Mouse (Mus musculus): ENCODE data around the gene Cdh23. TPM values are rescaled to one million over a fixed set of nuclear protein-coding genes. Genes with fewer than 3 reads are reported as not detected.

Gene Cdh23
- total and polyA plus RNA-seq, 2 experiments from 2014 or later, result 0.23 TPM

DNA sequence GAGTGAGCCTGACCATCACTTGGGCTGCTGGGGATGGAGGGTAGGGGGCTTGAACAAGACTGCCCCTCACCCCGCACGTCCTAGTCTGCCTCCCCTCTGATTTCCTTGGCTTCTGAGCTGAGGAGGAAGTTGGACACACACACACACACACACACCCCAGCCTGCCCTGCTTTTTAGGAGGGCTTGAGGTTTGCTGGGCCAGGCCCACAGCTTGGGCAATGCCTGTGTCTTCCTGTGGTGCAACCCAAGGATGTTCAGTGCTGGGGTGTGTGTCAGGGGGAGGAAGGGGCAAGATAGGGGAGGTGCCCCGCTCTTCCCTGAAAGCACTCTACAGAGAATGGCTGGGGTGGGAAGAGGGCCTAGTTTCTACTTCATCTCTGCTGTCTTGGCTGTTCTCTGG, 352.2 kb downstream of the Cdh23 start:
- Histone ChIP-seq H3K27me3 (ENCODE audit: control insufficient read depth, insufficient read depth, low read length) (peaks cover 8% of the 10 kb centered on the region; the same call in 1 of the 2 replicates), H3K9me3 (replicated peaks; ENCODE audit: control insufficient read depth, low read length) (no peaks in the 10 kb centered on the region), H3K4me3 (ENCODE audit: low read depth, low read length) (no peak overlapping the region), H3K27ac (ENCODE audit: low read depth) (no peak overlapping the region), H3K4me1 (ENCODE audit: control insufficient read depth, insufficient read depth) (peaks cover 11% of the 10 kb centered on the region; the same call in 1 of the 2 replicates), H3K9ac (replicated peaks; ENCODE audit: low read depth, low read length) (no peak overlapping the region), H3K36me3 (replicated peaks; ENCODE audit: control insufficient read depth, insufficient read depth, low read length) (no peaks in the 10 kb centered on the region), H3K4me2 (ENCODE audit: low read depth, low read length) (no peak overlapping the region)
- DNase-seq (ENCODE audit: low spot score), result no peak
- no peak for ATAC-seq (ENCODE audit: insufficient read depth, low read depth)
- TF ChIP-seq EP300 (IDR thresholded peaks at IDR 0.05; ENCODE audit: low read depth), result no peak
- no peak for TF ChIP-seq CTCF (IDR thresholded peaks at IDR 0.05; ENCODE audit: low read depth)
- WGBS, result 76% methylated on average over 3 of the region's 3 CpGs

DNA sequence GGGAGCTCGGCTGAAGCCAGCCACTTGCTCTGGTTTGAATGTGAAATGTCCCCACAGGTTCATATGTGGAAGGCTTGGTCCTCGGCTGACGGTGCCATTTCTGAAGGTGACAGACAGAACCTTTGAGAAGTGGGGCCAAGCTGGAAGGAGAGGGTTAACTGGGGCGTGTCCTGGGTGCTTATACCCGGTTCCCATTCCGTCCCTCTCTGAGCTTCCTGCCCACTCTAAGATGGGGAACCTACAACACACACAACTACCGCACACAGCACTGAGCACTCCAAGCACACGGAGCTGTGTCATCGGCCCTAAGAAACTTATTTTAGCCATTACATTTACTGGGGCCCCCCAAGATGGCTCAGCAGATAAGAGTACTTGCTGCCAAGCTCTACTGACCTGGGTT, 354.8 kb downstream of the Cdh23 start:
- Histone ChIP-seq H3K9ac (replicated peaks; ENCODE audit: low read depth, low read length) (no peak overlapping the region), H3K4me2 (ENCODE audit: low read depth, low read length) (no peak overlapping the region), H3K4me3 (ENCODE audit: low read depth, low read length) (no peak overlapping the region), H3K27me3 (ENCODE audit: control insufficient read depth, insufficient read depth, low read length) (no peaks in the 10 kb centered on the region), H3K27ac (ENCODE audit: low read depth) (no peak overlapping the region), H3K9me3 (replicated peaks; ENCODE audit: control insufficient read depth, low read length) (no peaks in the 10 kb centered on the region), H3K4me1 (ENCODE audit: control insufficient read depth, insufficient read depth) (peaks cover 4% of the 10 kb centered on the region; the same call in 1 of the 2 replicates), H3K36me3 (replicated peaks; ENCODE audit: control insufficient read depth, insufficient read depth, low read length) (no peaks in the 10 kb centered on the region)
- 66% methylated on average over 9 of the region's 9 CpGs for WGBS
- DNase-seq (ENCODE audit: low spot score) (no peak), ATAC-seq (ENCODE audit: insufficient read depth, low read depth) (no peak)
- TF ChIP-seq CTCF (IDR thresholded peaks at IDR 0.05; ENCODE audit: low read depth), result no peak
- no peak for TF ChIP-seq EP300 (IDR thresholded peaks at IDR 0.05; ENCODE audit: low read depth)

DNA sequence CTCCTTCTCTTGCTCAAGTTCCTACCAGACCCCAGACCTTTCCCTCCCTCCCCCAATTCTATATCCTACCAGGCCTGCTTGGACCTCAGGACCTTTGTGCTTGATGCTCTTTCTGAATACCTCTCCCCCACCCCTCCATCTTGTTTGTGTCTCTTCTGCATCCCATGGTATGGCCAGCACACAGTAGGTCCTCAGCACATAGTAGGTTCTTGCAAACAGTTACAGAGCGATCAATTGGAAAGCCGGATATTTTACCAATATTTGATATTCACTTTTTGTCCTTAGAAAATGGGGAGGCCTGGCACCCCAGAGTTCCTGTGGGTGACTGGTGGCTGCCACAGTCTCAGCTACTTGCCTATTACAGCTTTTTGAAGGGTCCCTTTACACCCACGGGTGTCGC, 361.3 kb downstream of the Cdh23 start:
- Histone ChIP-seq H3K9ac (replicated peaks; ENCODE audit: low read depth, low read length) (no peak overlapping the region), H3K27ac (ENCODE audit: low read depth) (no peak overlapping the region), H3K4me3 (ENCODE audit: low read depth, low read length) (no peak overlapping the region), H3K4me2 (ENCODE audit: low read depth, low read length) (no peak overlapping the region), H3K4me1 (ENCODE audit: control insufficient read depth, insufficient read depth) (0 out of 2 replicates have a peak, but pooled peaks cover 1% of the 10 kb centered on the region), H3K27me3 (ENCODE audit: control insufficient read depth, insufficient read depth, low read length) (no peaks in the 10 kb centered on the region), H3K9me3 (replicated peaks; ENCODE audit: control insufficient read depth, low read length) (no peaks in the 10 kb centered on the region), H3K36me3 (replicated peaks; ENCODE audit: control insufficient read depth, insufficient read depth, low read length) (no peaks in the 10 kb centered on the region)
- ATAC-seq (ENCODE audit: insufficient read depth, low read depth), result no peak
- no peak for DNase-seq (ENCODE audit: low spot score)
- WGBS, result 89% methylated on average over 4 of the region's 4 CpGs
- TF ChIP-seq EP300 (IDR thresholded peaks at IDR 0.05; ENCODE audit: low read depth) (no peak), CTCF (IDR thresholded peaks at IDR 0.05; ENCODE audit: low read depth) (no peak)

DNA sequence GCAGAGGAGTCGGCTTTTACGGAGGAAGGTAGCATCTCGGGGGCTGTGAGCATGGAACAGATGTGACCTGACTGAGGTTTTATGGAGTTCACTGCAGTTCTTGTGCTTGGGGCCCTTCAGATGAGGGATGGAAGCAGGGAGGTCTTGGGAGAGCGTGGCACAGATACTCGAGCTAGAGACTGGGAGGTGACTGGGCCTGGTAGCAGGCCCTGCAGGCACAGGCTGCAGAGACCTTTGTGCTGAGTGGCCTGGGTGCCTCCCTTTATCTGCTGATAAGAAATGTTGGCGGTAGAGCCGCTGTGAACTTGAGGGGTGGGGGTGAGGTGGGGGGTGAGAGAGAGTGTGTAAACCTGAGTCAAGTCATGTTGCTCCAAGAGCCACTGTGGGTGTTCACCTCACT, 361.7 kb downstream of the Cdh23 start:
- peaks cover 6% of the 10 kb centered on the region; the same call in 1 of the 2 replicates for H3K4me1 ChIP-seq (ENCODE audit: control insufficient read depth, insufficient read depth)
- TF ChIP-seq CTCF (IDR thresholded peaks at IDR 0.05; ENCODE audit: low read depth) (no peak), EP300 (IDR thresholded peaks at IDR 0.05; ENCODE audit: low read depth) (no peak)
- H3K9ac ChIP-seq (replicated peaks; ENCODE audit: low read depth, low read length), result no peak overlapping the region
- no peak overlapping the region for H3K4me2 ChIP-seq (ENCODE audit: low read depth, low read length)
- H3K27ac ChIP-seq (ENCODE audit: low read depth), result no peak overlapping the region
- DNase-seq (ENCODE audit: low spot score) (no peak), ATAC-seq (ENCODE audit: insufficient read depth, low read depth) (no peak)
- no peak overlapping the region for H3K4me3 ChIP-seq (ENCODE audit: low read depth, low read length)
- WGBS, result 56% methylated on average over 7 of the region's 7 CpGs
- no peaks in the 10 kb centered on the region for H3K36me3 ChIP-seq (replicated peaks; ENCODE audit: control insufficient read depth, insufficient read depth, low read length)
- H3K9me3 ChIP-seq (replicated peaks; ENCODE audit: control insufficient read depth, low read length), result no peaks in the 10 kb centered on the region
- H3K27me3 ChIP-seq (ENCODE audit: control insufficient read depth, insufficient read depth, low read length), result no peaks in the 10 kb centered on the region

DNA sequence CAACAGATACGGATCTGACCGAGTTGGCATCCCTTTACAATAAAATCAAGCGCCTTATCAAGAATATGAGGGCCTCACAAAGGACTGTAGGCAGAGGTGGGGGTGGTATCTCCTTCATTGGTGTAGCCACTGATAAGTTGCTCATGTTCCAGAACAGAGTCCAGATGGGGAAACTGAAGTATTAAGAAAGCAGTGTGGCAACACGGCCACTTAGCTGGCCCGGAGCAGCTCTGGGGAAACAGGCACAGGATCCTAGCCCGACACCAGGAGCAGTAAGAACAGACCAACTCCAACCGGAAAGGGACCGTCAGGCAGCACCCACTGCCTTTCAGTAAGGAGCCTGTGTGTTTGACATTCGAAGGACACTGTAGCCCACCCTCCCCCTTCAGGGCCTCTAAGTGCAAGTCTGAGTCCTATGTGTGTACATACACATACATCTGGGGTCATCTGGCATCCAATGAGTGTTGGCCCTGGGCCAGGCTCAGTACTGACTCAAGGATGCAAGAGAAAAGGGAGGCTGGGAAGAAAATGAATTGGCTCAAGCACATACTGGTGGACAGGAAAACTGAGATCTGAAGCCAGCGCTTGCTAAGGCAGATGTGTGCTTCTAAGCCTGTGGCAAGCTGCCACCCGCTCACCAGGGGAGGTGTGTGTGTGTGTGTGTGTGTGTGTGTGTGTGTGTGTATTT, 367.2 kb downstream of the Cdh23 start:
- Histone ChIP-seq H3K9me3 (replicated peaks; ENCODE audit: control insufficient read depth, low read length) (no peaks in the 10 kb centered on the region), H3K9ac (replicated peaks; ENCODE audit: low read depth, low read length) (no peak overlapping the region), H3K4me3 (ENCODE audit: low read depth, low read length) (no peak overlapping the region), H3K4me2 (ENCODE audit: low read depth, low read length) (no peak overlapping the region), H3K4me1 (ENCODE audit: control insufficient read depth, insufficient read depth) (peaks cover 8% of the 10 kb centered on the region; the same call in 1 of the 2 replicates), H3K27me3 (ENCODE audit: control insufficient read depth, insufficient read depth, low read length) (no peaks in the 10 kb centered on the region), H3K27ac (ENCODE audit: low read depth) (no peak overlapping the region), H3K36me3 (replicated peaks; ENCODE audit: control insufficient read depth, insufficient read depth, low read length) (no peaks in the 10 kb centered on the region)
- no peak for ATAC-seq (ENCODE audit: insufficient read depth, low read depth)
- WGBS, result 36% methylated on average over 11 of the region's 11 CpGs
- no peak for TF ChIP-seq CTCF (IDR thresholded peaks at IDR 0.05; ENCODE audit: low read depth)
- DNase-seq (ENCODE audit: low spot score), result no peak

DNA sequence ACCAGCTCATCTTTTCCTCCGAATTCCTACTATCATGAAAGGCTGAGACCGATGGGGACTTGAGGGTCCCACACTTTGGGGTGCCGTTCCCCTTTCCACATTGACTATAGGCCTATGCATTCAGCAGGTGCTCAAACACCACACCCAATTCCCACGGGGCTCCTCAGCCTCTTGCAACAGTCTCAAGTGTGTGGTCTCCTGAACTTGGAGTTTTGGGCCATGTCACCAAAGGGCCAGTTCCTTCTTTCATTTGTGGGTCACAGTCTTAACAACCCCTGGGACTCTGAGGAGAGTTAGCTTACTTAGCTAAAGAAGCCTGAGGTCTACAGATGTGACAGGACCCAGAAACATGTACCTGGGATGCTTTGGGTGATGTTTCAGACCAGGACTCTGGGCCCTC, 380.1 kb downstream of the Cdh23 start:
- no peaks in the 10 kb centered on the region for H3K9me3 ChIP-seq (replicated peaks; ENCODE audit: control insufficient read depth, low read length)
- H3K27me3 ChIP-seq (ENCODE audit: control insufficient read depth, insufficient read depth, low read length), result no peaks in the 10 kb centered on the region
- DNase-seq (ENCODE audit: low spot score) (no peak), ATAC-seq (ENCODE audit: insufficient read depth, low read depth) (no peak)
- no peaks in the 10 kb centered on the region for H3K36me3 ChIP-seq (replicated peaks; ENCODE audit: control insufficient read depth, insufficient read depth, low read length)
- H3K9ac ChIP-seq (replicated peaks; ENCODE audit: low read depth, low read length), result no peak overlapping the region
- H3K4me1 ChIP-seq (ENCODE audit: control insufficient read depth, insufficient read depth), result no peaks in the 10 kb centered on the region
- TF ChIP-seq CTCF (IDR thresholded peaks at IDR 0.05; ENCODE audit: low read depth) (no peak), EP300 (IDR thresholded peaks at IDR 0.05; ENCODE audit: low read depth) (no peak)
- no peak overlapping the region for H3K4me3 ChIP-seq (ENCODE audit: low read depth, low read length)
- 78% methylated on average over 4 of the region's 4 CpGs for WGBS
- no peak overlapping the region for H3K27ac ChIP-seq (ENCODE audit: low read depth)
- no peak overlapping the region for H3K4me2 ChIP-seq (ENCODE audit: low read depth, low read length)

All from heart, postnatal 0 days (tissue).